Mouse (Mus musculus): ENCODE data around the gene Enox1.

Gene Enox1

GRCm38 (mm10) chr14:77618131-77618805, 461.7 kb downstream of the Enox1 start:
- DNase-seq (ENCODE audit: low spot score) = no peak

GRCm38 (mm10) chr14:77621473-77622264, 465.1 kb downstream of the Enox1 start:
- no peak for DNase-seq (ENCODE audit: low spot score)

GRCm38 (mm10) chr14:77626557-77627507, 470.3 kb downstream of the Enox1 start:
- no peak for DNase-seq (ENCODE audit: low spot score)

GRCm38 (mm10) chr14:77632466-77633171, 476.1 kb downstream of the Enox1 start:
- DNase-seq (ENCODE audit: low spot score) = no peak

- no peak for DNase-seq (ENCODE audit: low spot score)
These were observed 476.6 kb downstream of the Enox1 start for GRCm38 (mm10) chr14:77633172-77633542.

- DNase-seq (ENCODE audit: low spot score) = no peak
These were observed 480.4 kb downstream of the Enox1 start for GRCm38 (mm10) chr14:77636931-77637330.

GRCm38 (mm10) chr14:77638148-77638547, 481.6 kb downstream of the Enox1 start:
- DNase-seq (ENCODE audit: low spot score) = no peak

GRCm38 (mm10) chr14:77638616-77639015, 482.1 kb downstream of the Enox1 start:
- DNase-seq (ENCODE audit: low spot score) = no peak

- DNase-seq (ENCODE audit: low spot score) = no peak
These were observed 483.0 kb downstream of the Enox1 start for GRCm38 (mm10) chr14:77639586-77639985.

- no peak for DNase-seq (ENCODE audit: low spot score)
These were observed 485.8 kb downstream of the Enox1 start for GRCm38 (mm10) chr14:77642314-77642713.

GRCm38 (mm10) chr14:77646196-77646595, 489.6 kb downstream of the Enox1 start:
- DNase-seq (ENCODE audit: low spot score) = no peak

- no peak for DNase-seq (ENCODE audit: low spot score)
These were observed 490.5 kb downstream of the Enox1 start for GRCm38 (mm10) chr14:77647017-77647416.

- DNase-seq (ENCODE audit: low spot score) = no peak
These were observed 491.7 kb downstream of the Enox1 start for GRCm38 (mm10) chr14:77648305-77648704.

GRCm38 (mm10) chr14:77658739-77659138, 502.2 kb downstream of the Enox1 start:
- no peak for DNase-seq (ENCODE audit: low spot score)

- DNase-seq (ENCODE audit: low spot score) = no peak
These were observed 505.7 kb downstream of the Enox1 start for GRCm38 (mm10) chr14:77662273-77662672.

GRCm38 (mm10) chr14:77662994-77663393, 506.4 kb downstream of the Enox1 start:
- DNase-seq (ENCODE audit: low spot score) = no peak

GRCm38 (mm10) chr14:77668096-77668495, 511.5 kb downstream of the Enox1 start:
- no peak for DNase-seq (ENCODE audit: low spot score)

- no peak for DNase-seq (ENCODE audit: low spot score)
These were observed 512.9 kb downstream of the Enox1 start for GRCm38 (mm10) chr14:77669494-77669893.

GRCm38 (mm10) chr14:77670945-77671344, 514.4 kb downstream of the Enox1 start:
- DNase-seq (ENCODE audit: low spot score) = no peak

GRCm38 (mm10) chr14:77671961-77672360, 515.4 kb downstream of the Enox1 start:
- DNase-seq (ENCODE audit: low spot score) = no peak

- DNase-seq (ENCODE audit: low spot score) = no peak
These were observed 516.6 kb downstream of the Enox1 start for GRCm38 (mm10) chr14:77673138-77673537.

- no peak for DNase-seq (ENCODE audit: low spot score)
These were observed 521.4 kb downstream of the Enox1 start for GRCm38 (mm10) chr14:77677951-77678350.
